Mouse (Mus musculus) spleen, adult 2 months (tissue): ENCODE results near the gene Rab3gap2. TPM values are rescaled to one million over a fixed set of nuclear protein-coding genes. Genes with fewer than 3 reads are reported as not detected.

ENCODE experiments used
- DNase-seq, 2 experiments: peaks; one replicate each; pipeline versions ENCODE4 v3.0.0 to v3.0.0-alpha.2; 2012 to 2021; ENCODE audit warnings: low spot score in 2 of 2, low read depth in 1 of 2
- H3K27ac ChIP-seq: fragments of 200-500 bp; 2 replicates; pipeline ENCODE4 v1.5.1; 2012; ENCODE audit warnings: low read length, inconsistent platforms; ENCODE audit not compliant: insufficient read depth
- H3K27me3 ChIP-seq: fragments of 200-500 bp; 2 replicates; pipeline ENCODE4 v1.6.1; 2012; ENCODE audit warnings: mild to moderate bottlenecking, moderate library complexity, low read length, inconsistent platforms; ENCODE audit not compliant: control insufficient read depth, insufficient read depth
- H3K36me3 ChIP-seq: fragments of 200-500 bp; 2 replicates; pipeline ENCODE4 v1.6.1; 2012; ENCODE audit warnings: mild to moderate bottlenecking, low read length, inconsistent platforms; ENCODE audit not compliant: control insufficient read depth, insufficient read depth
- H3K4me1 ChIP-seq: fragments of 200-500 bp; 2 replicates; pipeline ENCODE4 v1.6.1; 2011; ENCODE audit warnings: inconsistent platforms; ENCODE audit not compliant: control insufficient read depth, insufficient read depth, insufficient read length
- H3K4me3 ChIP-seq: fragments of 200-500 bp; 2 replicates; pipeline ENCODE4 v1.5.1; 2011; ENCODE audit warnings: mild to moderate bottlenecking, inconsistent platforms; ENCODE audit not compliant: insufficient read depth, insufficient read length; ENCODE audit errors: extremely low read depth
- CTCF ChIP-seq: fragments of 200-500 bp; IDR thresholded peaks from 2 replicates; pipeline ENCODE4 v1.5.1; 2011; ENCODE audit warnings: mild to moderate bottlenecking, inconsistent platforms; ENCODE audit not compliant: insufficient read depth, insufficient read length, insufficient replicate concordance; ENCODE audit errors: extremely low read depth
- POLR2A ChIP-seq: fragments of 200-500 bp; IDR thresholded peaks from 2 replicates; pipeline ENCODE4 v1.6.1; 2011; ENCODE audit warnings: low read depth, low read length, inconsistent platforms
- WGBS: fragments of 180-500 bp; shearing (Covaris S2); methylation state at CpG from one replicate; pipeline ENCODE4 v1.1.7; 2018; 5-methylcytosine and 5-hydroxymethylcytosine counted together
- polyA plus RNA-seq: library from polyadenylated mRNA; depleted of rRNA; stranded (reverse); fragments of >200 nt; gene quantifications from 2 replicates; pipeline ENCODE4 v1.2.3, GENCODE M21; 2012

Rab3gap2 gene
- polyA plus RNA-seq, 1 experiment, result 17.1 TPM

DNA sequence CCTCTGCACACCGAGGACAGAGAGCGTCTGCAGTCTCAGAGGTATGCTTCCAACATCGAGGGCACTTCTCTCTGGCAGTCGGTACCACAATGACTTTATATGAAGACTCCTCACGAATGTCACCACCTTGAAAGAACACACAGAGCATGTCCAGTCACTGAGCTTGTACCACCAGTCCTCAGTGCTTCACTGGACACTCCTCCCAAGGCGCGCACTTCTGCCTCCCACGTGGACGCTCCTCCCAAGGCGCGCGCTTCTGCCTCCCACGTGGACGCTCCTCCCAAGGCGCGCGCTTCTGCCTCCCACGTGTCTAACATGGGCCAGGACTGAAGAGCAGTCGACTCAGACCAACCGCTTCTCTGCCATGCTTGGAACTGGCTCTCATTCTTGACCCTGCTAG, 83.1 kb downstream of the Rab3gap2 start:
- 97% methylated on average over 20 of the region's 20 CpGs for WGBS
- Histone ChIP-seq H3K27me3 (no peaks in the 10 kb centered on the region), H3K27ac (no peak overlapping the region), H3K36me3 (peaks cover 36% of the 10 kb centered on the region), H3K4me3 (no peak overlapping the region), H3K4me1 (no peaks in the 10 kb centered on the region)
- TF ChIP-seq POLR2A, result no peak
- TF ChIP-seq CTCF, result no peak
- no peak for DNase-seq

DNA sequence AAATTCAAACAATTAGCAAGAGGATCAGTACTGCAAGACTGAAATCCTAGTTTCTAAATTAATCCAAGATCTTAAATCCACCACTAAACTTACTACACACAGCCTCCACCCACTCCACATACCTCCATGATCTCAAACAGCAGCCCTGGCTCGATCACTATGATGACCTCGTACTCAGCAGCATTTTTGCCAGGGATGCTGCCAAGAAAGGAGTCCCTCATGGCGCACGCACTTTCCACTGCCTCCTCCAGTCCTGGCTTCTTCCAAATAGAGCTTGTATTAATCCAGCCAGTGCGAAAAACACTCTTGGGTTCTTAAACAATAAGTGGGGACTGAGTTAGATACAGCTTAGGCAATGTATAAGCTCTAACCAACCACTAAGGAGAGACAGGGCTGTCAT, 85.3 kb downstream of the Rab3gap2 start:
- Histone ChIP-seq H3K27ac (no peak overlapping the region), H3K4me3 (no peak overlapping the region), H3K27me3 (no peaks in the 10 kb centered on the region), H3K36me3 (peaks cover 29% of the 10 kb centered on the region), H3K4me1 (no peaks in the 10 kb centered on the region)
- WGBS, result 94% methylated on average over 5 of the region's 5 CpGs
- TF ChIP-seq CTCF, result no peak
- TF ChIP-seq POLR2A, result no peak
- DNase-seq, result no peak

DNA sequence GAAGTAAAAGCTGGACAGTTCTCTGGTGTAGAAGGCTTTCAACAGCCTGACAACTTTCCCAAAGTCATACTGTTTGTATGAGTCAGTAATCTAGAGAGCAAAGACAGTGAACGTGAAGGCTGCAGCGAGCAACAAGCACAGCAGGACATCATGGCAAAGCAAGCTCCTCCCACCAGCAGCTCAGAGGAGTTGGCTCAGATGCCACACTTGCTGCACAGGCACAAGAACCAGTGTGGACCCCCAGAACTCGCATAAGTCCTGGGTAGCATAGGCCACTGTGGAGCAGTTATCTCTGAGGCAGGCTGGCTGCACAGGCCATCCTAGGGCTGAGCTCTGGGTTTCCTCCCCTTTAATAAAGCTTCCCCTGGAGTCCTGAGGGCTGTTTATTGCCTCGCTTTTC, 87.4 kb downstream of the Rab3gap2 start:
- 92% methylated on average over 4 of the region's 4 CpGs for WGBS
- H3K36me3 ChIP-seq, result peaks cover 28% of the 10 kb centered on the region
- no peak for TF ChIP-seq POLR2A
- no peak for TF ChIP-seq CTCF

DNA sequence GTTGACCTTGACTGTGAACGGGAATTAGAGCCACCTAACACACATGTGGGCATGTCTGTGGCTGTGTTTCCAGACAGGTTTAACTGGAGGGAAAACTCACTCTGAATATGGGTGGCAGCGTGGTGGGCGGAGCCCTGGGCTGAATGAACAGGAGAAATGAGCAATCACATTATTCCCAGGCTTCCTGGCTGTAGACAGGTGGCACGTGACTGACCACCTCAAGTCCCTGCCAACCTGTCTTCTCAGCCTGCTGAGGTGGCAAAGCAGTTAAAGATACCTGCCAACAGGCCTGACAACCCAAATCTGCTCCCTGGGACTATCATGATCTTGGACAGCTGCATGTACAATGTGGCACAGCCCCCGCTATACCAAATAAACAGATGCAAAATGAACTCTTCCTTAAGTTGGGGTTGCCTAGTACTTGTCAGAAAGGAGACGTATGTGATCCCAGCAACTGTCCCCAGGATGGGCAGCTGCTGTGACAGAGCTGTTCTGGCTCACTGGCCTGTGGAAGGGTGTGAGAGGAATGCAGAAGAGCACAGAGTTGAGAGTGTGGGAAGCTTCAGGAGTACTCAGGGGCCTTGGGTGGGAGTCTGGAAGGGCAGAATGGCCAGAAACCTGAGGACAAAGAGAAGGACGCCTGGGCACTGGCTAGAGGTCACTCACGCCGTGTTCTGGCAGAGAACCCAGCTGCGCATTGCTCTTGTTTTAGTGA, 88.9 kb downstream of the Rab3gap2 start:
- H3K4me1 ChIP-seq, result no peaks in the 10 kb centered on the region

More for the DNA sequence above, 87.4 kb downstream of the Rab3gap2 start:
- Histone ChIP-seq H3K4me1 (no peaks in the 10 kb centered on the region), H3K4me3 (no peak overlapping the region), H3K27me3 (no peaks in the 10 kb centered on the region), H3K27ac (no peak overlapping the region)
- no peak for DNase-seq

GRCm38 (mm10) chr1:185296850-185297249, 92.9 kb downstream of the Rab3gap2 start:
- TF ChIP-seq POLR2A (no peak), CTCF (no peak)
- Histone ChIP-seq H3K4me3 (no peak overlapping the region), H3K27me3 (no peaks in the 10 kb centered on the region), H3K36me3 (peaks cover 22% of the 10 kb centered on the region; the same call in 1 of the 2 replicates), H3K4me1 (no peaks in the 10 kb centered on the region), H3K27ac (no peak overlapping the region)
- 91% methylated on average over 7 of the region's 7 CpGs for WGBS
- no peak for DNase-seq

More for the DNA sequence above, 88.9 kb downstream of the Rab3gap2 start:
- Histone ChIP-seq H3K27ac (no peak overlapping the region), H3K4me3 (no peak overlapping the region), H3K27me3 (no peaks in the 10 kb centered on the region), H3K36me3 (peaks cover 29% of the 10 kb centered on the region)
- TF ChIP-seq CTCF, result no peak
- WGBS, result 93% methylated on average over 10 of the region's 10 CpGs
- DNase-seq, result no peak

GRCm38 (mm10) chr1:185298496-185298895, 94.6 kb downstream of the Rab3gap2 start:
- Histone ChIP-seq H3K36me3 (peaks cover 22% of the 10 kb centered on the region), H3K4me3 (no peak overlapping the region), H3K27me3 (no peaks in the 10 kb centered on the region), H3K4me1 (no peaks in the 10 kb centered on the region), H3K27ac (no peak overlapping the region)
- TF ChIP-seq POLR2A (no peak), CTCF (no peak)
- 92% methylated on average over 8 of the region's 8 CpGs for WGBS
- DNase-seq, result no peak

DNA sequence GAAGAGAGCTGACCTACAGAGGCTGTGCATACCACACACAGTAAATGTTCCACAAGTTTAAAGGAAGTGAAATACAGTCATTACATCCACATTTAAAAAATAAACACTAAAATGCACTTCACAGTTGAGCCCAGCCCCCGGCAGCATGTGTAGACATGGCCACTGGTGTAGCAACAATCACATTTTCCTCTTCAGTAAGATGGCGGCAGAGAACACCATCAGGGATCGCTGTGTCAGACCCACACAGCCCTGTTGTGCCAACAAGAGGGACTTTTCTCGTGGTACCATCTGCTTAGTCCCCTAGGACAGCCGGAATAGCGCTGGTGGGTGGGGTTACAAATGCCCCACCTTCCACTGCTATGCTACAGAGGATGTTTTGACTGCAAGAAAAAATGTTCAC, 98.9 kb downstream of the Rab3gap2 start:
- Histone ChIP-seq H3K4me1 (no peaks in the 10 kb centered on the region), H3K27ac (no peak overlapping the region), H3K4me3 (no peak overlapping the region), H3K27me3 (no peaks in the 10 kb centered on the region), H3K36me3 (peaks cover 9% of the 10 kb centered on the region)
- TF ChIP-seq CTCF, result no peak
- no peak for TF ChIP-seq POLR2A
- WGBS, result 92% methylated on average over 6 of the region's 6 CpGs
- no peak for DNase-seq
